Mouse (Mus musculus) monocyte, adult 5-6 weeks (primary cell): Measurements from ENCODE around the gene Ldlrap1. TPM values are rescaled to one million over a fixed set of nuclear protein-coding genes. Genes with fewer than 3 reads are reported as not detected.
A peak's percentile ranks its signal among the peaks of the same experiment; 100 is the strongest.

ENCODE experiments used
- ATAC-seq: fragments of 153-309, 156-312 bp; replicated peaks from 2 replicates; pipeline ENCODE4 v1.8.0; 2017; ENCODE audit warnings: mild to moderate bottlenecking; ENCODE audit not compliant: low TSS enrichment, insufficient number of reproducible peaks, severe bottlenecking, poor library complexity, low FRiP score
- total RNA-seq: library from RNA; stranded (forward); fragments of 200-1000, 200-491, 200-594 nt; gene quantifications from 3 replicates; pipeline ENCODE4 v1.2.3, GENCODE M21; 2017

The Ldlrap1 gene
- total RNA-seq, 1 experiment from 2014 or later: 32.2 TPM

DNA sequence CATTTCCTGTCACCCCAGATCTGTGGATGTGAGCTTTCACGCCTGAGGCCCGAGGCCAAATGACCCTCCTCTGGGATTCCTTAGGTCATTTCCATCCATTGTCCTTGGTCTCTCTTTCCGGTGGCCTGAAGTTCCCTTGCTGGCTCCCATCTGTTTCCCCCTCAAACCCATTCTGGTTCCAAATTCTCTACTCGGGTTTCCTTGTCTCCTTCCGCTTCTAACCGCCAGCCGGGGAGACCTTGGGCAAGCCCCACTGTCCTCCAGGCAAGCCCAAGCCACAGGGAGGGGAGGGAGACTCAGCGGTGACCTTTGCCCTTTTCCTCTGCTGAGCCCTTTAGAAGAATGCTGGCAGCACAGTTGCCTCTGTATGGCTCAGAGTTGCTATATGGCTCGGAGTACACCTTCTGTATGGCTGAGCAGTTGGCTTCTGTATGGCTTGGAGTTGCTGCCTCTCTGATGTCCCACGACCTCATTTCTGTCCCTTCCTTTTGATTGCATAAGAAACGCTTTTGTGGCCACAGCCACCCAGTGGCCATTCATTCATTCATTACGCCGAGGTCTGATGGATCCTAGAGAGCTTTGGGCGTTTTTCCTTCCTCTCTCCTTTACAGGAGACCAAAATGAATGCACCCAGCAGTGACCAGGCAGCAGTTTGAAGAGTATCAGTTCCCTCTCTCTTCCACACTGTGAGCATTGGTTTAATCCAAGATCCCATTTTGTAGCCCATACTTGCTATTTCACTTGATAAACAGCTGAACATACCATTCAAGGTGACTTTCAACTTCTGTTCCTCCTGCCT, 11.5 kb upstream of the Ldlrap1 start:
- ATAC-seq: peak; percentile 75

DNA sequence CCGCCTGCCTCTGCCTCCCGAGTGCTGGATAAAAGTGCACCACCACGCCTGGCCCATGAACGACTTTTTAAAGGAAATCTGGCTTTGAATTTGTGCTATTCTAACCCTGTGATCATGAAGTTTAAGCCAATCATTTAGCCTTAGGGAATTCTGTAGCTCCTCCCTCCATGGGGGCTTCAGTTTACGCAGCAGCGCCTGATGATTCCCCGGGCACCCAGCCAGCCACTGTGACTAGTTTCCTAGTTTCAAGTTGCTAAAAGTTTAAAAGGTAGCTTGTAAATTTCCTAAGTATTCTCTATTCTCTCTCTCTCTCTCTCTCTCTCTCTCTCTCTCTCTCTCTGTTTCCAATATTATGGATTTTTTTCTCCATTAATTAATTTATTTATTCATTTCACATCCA, 8.4 kb upstream of the Ldlrap1 start:
- no peak for ATAC-seq

DNA sequence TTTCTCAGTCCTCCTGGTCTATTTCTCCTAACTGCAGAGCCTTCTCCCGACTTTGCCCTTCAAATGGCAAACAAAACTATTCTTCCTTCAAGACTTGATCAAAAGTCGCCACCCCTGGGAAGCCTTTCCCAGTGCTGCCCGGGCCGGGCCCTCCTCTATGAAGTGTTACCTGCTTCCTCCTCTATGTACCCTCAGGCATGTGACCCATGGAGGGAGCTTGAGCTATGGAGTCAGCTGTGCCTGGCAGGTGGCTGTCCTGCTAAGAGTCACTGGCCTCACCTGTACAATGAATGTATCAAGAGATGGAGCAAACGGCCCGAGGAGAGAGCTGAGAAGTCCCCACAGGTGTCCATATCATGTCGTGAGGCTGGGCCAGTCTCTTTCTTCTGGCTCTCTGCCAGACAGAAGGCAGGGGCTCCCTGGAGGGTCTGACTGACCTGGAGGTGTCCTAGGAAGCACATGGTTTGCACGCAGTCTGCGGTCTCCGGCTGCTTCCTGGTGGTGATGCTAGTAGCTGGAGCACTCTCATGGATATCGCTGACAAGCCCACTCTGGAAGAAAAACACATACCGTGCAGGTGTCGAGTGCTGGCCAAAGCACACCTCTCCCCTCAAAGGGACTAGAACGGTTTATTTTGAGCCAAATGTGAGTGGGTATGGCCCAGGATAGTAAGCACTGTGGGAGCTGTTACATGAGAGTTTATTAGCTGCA, 7.6 kb upstream of the Ldlrap1 start:
- no peak for ATAC-seq

DNA sequence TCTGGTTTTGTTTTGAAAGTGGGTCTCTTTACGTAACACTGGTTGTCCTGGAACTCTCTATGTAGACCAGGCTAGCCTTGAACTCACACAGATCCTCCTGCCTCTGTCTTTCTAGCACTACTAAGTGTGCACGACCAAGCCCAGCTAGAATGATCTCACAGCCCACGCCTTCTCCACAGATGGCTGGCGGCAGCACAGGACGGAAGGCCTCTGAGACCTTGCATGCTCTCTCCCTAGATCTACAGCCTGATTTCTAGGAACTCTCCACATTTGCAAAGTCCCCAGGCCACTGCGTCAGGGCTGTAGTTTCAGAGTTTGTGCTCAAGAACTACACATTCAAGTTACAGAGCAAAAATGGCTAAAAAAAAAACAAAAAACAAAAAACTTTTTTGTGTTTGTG, 6.3 kb upstream of the Ldlrap1 start:
- ATAC-seq: no peak

DNA sequence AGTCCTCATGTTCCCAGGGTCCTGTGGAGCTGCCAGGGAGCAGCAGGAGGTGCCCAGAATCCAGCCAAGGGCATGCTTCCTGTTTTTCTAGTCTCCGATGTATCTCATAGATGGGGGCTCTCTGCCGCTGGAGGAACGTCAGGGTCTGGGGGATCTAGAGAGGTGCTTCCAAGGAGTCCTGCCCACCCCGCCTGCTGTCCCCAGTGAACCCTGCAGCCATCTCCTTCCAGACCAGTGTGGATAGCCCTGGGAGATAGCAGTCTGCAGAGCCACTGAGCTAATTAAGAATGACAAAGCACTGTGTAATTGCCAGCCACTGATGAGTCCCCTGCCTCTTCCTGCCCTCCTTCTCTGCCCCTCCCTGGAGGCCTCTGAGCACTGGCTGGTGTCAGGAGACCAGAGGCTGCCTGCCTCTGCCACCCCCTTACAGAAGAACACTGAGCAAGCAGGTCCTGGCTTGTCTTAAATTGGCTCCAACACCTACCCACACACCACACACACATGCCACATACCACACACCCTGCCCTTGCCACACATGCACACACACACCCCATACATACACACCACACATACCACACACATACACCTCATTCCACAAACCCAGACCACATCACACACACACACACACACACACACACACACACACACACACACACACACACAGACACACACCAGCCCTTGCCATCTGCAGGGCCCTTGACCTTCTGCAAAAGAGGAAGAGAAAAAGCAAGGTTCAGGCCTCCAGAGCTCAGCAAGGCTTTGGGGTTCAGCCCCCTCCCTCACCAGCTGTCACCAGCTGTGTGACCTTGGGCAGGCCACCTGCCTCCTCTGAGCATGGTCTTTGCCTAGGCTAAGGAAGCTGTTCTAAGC, 5.2 kb upstream of the Ldlrap1 start:
- peak; percentile 90 for ATAC-seq

DNA sequence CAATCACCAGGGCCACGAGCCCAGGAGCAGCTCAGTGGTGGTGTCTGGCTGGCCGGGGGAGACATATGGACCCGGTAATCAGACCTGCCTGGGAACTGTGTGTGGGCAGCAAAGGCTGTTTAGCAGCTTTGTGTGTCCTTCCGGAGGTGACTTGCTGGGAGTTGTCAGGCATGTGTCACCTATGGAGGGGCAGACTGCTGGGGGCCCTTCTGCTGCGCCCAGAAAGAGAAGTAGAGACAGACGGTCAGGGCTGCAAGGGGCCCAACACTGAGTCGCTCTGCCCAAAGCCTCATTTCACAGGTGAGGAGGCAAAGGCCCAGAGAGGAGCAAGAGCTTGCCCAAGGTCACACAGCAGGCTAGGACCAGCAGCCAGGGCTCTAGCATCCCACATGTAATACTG, 2.1 kb upstream of the Ldlrap1 start:
- no peak for ATAC-seq

DNA sequence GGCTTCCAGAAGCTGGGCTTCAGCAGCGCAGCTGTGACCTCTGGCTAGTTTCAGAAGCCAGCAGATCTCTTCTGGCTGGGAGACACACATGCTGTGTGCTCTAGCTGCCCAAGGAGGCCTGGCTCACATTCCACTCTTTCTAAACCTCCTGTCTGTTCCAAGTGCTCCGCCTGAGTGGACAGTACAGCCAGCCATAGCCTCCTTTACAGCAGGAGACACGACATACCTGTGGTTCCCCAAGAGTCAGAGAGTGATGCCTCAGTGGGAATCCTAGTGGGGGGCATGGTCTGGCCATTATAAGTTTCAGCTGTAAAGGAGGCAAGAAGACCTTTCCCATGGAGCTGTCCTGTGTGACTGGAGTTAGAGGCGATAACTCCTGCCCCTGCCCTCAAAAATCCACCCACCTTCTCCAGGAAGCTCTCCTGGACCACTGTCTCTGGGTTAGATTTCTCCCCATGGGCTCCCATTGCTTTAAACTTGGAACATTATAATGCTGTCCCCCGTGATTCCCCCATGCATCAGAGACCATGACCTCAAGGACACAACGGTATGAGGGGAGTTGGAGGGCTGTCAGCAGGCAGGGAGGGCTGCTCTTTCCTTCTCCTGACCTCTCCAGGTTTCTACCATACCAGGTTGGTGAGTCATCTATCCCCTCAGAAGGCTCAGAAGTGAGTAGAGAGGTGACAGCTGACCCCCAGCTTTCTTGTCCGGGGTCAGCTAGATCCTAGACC, 1.4 kb upstream of the Ldlrap1 start:
- no peak for ATAC-seq

DNA sequence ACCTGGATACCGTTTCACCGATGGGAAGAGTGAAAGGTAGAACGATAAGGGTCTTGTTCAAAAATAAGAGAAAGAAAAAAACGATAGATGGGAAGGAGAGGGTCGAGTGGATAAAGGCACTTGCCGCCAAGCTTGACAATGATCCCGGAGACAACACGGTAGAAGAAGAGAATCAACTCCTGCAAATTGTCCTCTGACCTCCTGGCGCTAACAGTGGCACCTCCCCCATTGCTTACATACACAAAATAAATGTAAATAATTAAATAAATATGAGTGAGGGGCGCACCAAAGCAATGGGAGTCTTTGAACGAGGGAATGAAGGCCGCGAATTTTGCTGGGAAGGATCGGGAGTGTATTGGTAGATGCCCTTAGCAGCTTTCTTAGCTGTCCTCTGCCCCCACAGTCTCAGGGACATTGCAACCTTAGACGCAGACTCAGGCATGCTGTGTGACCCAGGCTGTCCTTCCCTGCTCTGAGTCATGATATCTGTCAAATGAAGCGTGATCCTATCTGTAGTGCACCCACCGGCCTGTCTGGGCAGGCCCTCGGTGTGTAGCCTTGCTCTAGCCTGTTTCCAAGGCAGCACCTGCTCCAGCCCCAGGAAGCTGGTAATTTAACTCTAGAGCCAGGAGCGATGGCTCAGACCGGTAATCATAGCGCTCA, 533 bp upstream of the Ldlrap1 start:
- ATAC-seq: no peak

DNA sequence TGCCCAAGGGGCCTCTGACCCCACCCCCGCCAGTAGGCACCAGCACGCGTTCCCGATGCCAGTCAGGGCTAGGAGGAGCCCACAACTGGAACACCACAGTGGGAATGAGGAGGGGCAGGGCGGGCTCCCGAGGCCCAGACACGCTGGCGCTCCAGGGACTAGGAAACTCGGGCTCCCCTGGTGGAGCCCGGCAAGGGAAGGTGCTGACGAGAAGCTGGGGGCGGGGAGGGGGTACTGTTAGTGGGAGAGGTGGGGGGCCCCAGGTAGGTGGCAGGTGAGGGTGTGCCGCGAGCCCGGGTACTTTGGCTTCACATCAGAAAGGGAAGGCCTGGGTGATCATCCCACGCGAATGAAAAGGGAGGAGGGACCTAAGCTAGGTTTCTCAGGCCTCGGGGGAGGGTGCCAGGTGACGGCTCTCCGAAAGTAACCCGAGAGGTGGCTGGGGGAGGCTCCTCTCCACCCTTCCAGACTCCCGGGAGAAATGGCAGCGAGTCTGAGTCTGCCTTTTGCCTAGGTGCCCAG, 859 bp downstream of the Ldlrap1 start:
- ATAC-seq: no peak

DNA sequence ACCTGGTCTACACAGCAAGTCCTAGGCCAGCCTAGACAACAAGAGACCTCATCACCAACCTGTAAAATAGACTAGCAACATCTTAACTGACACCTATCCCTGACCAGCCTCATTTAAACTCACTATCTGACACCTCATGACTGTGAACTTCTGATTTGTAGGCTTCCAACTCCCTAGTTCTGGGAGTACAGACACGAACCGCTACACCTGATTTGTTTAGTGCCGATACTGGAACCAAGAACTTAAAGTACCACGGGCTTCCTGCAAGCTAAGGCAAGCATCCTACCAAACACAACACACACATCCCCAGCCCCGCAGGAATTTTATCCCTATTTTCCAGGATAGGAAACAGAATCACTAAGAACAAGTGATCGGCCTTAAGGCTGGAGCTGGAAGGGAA, 1.5 kb downstream of the Ldlrap1 start:
- no peak for ATAC-seq

DNA sequence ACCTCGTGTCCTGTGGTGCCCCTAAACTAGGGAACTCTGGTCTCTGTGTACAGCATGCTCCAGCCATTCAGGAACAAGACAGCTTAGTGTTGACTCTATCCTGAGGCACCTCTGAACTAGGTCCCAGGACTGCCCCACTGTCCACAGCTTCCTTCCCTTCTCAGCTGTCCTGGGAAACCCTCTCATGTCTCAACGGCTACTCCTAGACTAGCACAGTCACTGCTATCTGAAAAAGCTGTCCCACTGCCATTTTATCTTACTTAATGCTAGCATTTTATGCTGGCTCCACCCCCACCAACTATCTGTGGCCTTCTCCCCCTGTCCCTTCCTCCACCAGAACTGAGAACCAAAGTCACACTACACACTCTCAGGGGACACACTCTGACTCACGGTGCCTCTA, 3.5 kb downstream of the Ldlrap1 start:
- ATAC-seq: no peak

DNA sequence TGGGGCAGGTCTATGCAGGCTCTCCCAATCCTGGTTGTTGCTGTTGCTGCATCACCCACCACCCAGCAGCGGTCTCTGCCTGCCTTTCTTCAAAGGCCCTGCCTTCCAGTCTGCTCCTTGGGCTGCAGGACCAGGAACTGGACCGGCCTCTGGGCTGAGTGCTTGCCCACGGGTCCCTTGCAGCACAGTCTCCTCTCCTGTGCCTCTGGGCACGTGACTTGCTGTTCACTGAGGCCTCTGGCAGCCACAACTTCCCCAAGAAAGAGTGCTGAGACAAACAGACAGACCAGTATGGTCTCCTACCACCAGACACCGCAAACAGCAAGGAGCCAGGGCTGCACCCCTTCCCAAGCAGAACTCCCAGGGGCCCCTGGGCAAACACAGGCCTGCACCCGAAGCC, 5.5 kb downstream of the Ldlrap1 start:
- ATAC-seq: peak; percentile 50

DNA sequence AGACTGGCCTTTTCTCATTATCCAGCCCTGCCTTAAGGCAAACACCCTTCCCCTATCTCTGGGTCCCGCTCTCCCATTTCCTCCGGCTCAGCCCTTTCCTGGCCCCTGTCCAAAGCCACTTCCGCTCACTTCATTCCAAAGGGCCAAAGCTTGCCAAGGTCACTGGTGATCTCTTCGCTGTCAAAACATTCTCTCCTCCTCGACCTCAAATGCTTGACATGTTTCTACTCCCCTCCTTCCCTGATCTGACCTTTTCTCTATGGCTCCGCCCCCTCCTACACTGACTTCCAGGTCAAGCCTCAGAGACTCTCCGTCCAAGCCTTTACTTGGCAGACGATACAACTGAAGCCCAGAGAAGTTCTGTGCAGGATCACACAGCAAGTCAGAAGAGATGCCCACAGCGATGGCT, 7.0 kb downstream of the Ldlrap1 start:
- ATAC-seq: peak; percentile 33

DNA sequence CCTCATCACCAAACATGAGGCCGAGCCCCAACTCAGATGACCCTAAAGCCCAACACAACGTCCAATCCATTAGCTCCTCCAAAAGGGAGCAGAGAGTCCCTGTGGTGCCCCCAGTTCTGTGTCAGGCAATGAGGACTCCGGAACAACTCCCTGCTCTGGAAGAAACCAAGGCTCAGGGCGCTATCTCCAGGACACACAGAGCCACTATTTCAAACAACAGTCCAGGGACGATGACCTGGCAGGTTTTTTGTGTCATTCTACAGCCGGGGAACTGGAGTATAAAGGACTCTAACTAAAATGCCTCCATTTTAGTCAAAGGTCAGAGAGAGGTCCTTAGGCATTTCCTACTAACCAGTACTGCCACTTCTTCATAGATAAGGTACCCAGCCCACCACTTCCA, 7.5 kb downstream of the Ldlrap1 start:
- no peak for ATAC-seq

DNA sequence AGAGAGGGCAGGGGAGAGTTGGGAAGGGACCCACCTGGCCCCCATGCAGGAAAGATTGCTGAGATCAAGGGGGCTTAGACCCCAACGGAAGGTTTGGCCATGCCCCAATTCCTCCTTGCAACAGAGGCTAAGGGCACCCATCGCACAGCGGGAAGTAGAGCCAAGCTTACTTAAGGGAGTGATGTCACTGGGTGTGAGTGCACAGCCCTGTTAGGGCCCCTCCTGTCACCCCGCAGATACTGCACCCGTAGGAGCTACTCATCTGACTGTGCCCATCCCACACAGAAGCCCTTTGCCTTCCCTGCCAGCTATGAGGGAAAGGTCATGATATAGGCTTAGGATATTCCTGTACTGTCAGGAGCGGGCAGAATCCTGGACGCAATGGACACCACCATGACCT, 8.3 kb downstream of the Ldlrap1 start:
- ATAC-seq: peak; percentile 61

DNA sequence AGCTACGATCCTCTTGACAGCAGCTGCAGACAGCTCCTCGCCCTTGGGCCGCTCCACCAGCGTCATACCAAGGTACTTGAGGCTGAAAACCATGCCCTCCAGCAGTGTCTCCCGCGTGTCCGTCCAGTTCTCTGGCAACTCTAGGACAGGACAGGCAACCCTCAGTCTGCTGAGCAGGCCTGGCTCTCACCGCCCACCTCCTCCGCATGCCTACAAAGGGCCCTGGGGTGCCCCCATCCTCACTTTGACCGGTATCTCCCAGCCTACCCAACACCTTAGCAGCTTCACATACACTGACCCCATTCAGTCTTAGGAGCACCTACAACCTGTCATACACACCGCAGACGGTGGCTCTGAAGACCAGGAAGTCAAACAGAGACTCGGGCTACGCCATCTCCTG, 8.9 kb downstream of the Ldlrap1 start:
- no peak for ATAC-seq

DNA sequence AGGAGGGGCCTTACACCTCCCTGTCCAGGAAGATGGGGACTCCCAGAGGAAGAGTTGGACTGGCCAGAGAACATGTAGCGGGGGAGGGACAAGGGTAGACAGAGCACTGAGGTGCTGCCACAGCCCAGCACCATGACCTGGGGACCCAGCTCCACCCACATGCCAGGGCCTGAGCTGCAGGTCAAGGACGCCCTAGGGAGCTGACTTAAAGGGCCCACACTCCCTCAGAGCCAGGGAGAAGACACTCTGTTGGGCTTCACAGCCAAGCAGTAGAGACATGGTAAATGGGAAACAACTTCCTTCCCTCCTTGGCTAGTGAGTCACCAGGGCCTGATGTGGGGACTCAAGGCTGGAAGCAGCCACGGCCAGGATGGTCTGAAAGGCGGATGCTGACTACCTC, 9.5 kb downstream of the Ldlrap1 start:
- ATAC-seq: no peak

DNA sequence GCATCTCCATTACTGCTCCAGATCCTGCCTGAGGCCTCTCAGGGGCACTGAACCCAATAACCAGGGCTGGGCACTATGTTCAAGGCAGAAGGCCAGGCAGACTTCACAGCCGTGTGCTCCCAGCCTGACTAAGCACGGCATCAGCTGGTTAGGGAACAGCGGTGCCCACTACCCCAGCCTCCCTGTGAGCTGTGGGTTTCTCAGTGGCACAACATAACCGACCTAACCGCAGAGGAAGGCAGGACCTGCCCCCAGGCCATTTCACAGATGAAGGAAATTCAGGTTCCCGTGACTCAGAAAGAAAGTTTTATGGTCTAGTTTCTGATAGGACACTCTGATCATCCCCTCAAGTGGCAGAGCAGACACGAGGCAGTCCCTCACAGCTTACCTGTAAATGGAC, 10.9 kb downstream of the Ldlrap1 start:
- no peak for ATAC-seq
